Mouse (Mus musculus) midbrain, embryonic 14.5 days (tissue): Measurements from ENCODE around the gene Tead1. TPM values are rescaled to one million over a fixed set of nuclear protein-coding genes. Genes with fewer than 3 reads are reported as not detected.

ENCODE experiments used
- ATAC-seq: fragments of 200-750 bp; cut with Nextera tagmentation; 2 replicates; pipeline ENCODE4 v1.8.0; 2017; ENCODE audit warnings: moderate number of reproducible peaks, moderate library complexity; ENCODE audit not compliant: low FRiP score, low TSS enrichment
- DNase-seq: peaks from one replicate; pipeline ENCODE4 v3.0.0-alpha.2; 2015
- H3K27ac ChIP-seq: fragments of 300-500 bp; sonication (generic); replicated peaks from 2 replicates; pipeline ENCODE4 v1.5.1; 2014; ENCODE audit warnings: mild to moderate bottlenecking, low read depth, low read length, moderate library complexity
- H3K27me3 ChIP-seq: fragments of 300-500 bp; sonication (generic); 2 replicates; pipeline ENCODE4 v1.6.1; 2014; ENCODE audit warnings: low read length, control low read depth, mixed read lengths; ENCODE audit not compliant: control insufficient read depth, insufficient read depth
- H3K36me3 ChIP-seq: fragments of 300-500 bp; sonication (generic); 2 replicates; pipeline ENCODE4 v1.6.1; 2014; ENCODE audit warnings: low read length, control low read depth; ENCODE audit not compliant: control insufficient read depth, insufficient read depth
- H3K4me1 ChIP-seq: fragments of 300-500 bp; sonication (generic); 2 replicates; pipeline ENCODE4 v1.6.1; 2014; ENCODE audit warnings: mild to moderate bottlenecking, antibody characterized with exemption, low read length, control low read depth; ENCODE audit not compliant: control insufficient read depth, insufficient read depth
- H3K4me2 ChIP-seq: fragments of 300-500 bp; sonication (generic); 2 replicates; pipeline ENCODE4 v1.6.1; 2014; ENCODE audit warnings: mild to moderate bottlenecking, low read length, moderate library complexity
- H3K4me3 ChIP-seq: fragments of 300-500 bp; sonication (generic); replicated peaks from 2 replicates; pipeline ENCODE4 v1.5.1; 2014; ENCODE audit warnings: low read depth, low read length
- H3K9ac ChIP-seq: fragments of 300-500 bp; sonication (generic); replicated peaks from 2 replicates; pipeline ENCODE4 v1.6.1; 2014; ENCODE audit warnings: mild to moderate bottlenecking, low read length, moderate library complexity
- H3K9me3 ChIP-seq: fragments of 300-500 bp; sonication (generic); 2 replicates; pipeline ENCODE4 v1.6.1; 2016; ENCODE audit warnings: low read length, control low read depth, mixed read lengths; ENCODE audit not compliant: control insufficient read depth
- WGBS: fragments of 180-500 bp; shearing (Covaris S2); extraction: QIAGEN DNeasy Blood & Tissue Kit; methylation state at CpG from one replicate; pipeline ENCODE4 v1.1.7; 2014; 5-methylcytosine and 5-hydroxymethylcytosine counted together
- polyA plus RNA-seq: library from polyadenylated mRNA; unstranded; fragments of >200 nt; fragmentation: Nextera tagmentation; extraction: Ambion mirVana; gene quantifications from 2 replicates; pipeline ENCODE4 v1.2.1, GENCODE M21; 2014

Tead1 gene
- polyA plus RNA-seq, 1 experiment from 2014 or later: 10.7 TPM

- 3% methylated on average over 1 of the region's 2 CpGs for WGBS
- ATAC-seq (no peak), DNase-seq (peak; percentile 39)
- Histone ChIP-seq H3K4me2 (no peak overlapping the region), H3K36me3 (no peaks in the 10 kb centered on the region), H3K27me3 (no peaks in the 10 kb centered on the region), H3K4me3 (no peak overlapping the region), H3K9ac (no peak overlapping the region), H3K4me1 (peaks cover 11% of the 10 kb centered on the region), H3K27ac (peak overlapping the region; percentile 37; the same call in 1 of the 2 replicates), H3K9me3 (no peaks in the 10 kb centered on the region)
These were observed 115.4 kb downstream of the Tead1 start for GRCm38 (mm10) chr7:112794481-112794880.

- Histone ChIP-seq H3K4me2 (no peak overlapping the region), H3K4me3 (no peak overlapping the region), H3K27me3 (no peaks in the 10 kb centered on the region), H3K36me3 (no peaks in the 10 kb centered on the region), H3K9me3 (no peaks in the 10 kb centered on the region), H3K4me1 (peaks cover 11% of the 10 kb centered on the region), H3K9ac (no peak overlapping the region), H3K27ac (no peak overlapping the region)
- ATAC-seq (no peak), DNase-seq (no peak)
- WGBS: 77% methylated on average over 8 of the region's 8 CpGs
These were observed 118.6 kb downstream of the Tead1 start for GRCm38 (mm10) chr7:112797526-112798321.

GRCm38 (mm10) chr7:112801706-112802105, 122.6 kb downstream of the Tead1 start:
- Histone ChIP-seq H3K36me3 (no peaks in the 10 kb centered on the region), H3K9ac (no peak overlapping the region), H3K4me2 (no peak overlapping the region), H3K4me1 (peaks cover 7% of the 10 kb centered on the region), H3K4me3 (no peak overlapping the region), H3K27me3 (no peaks in the 10 kb centered on the region), H3K27ac (no peak overlapping the region), H3K9me3 (no peaks in the 10 kb centered on the region)
- no peak for ATAC-seq
- no peak for DNase-seq
- 53% methylated on average over 8 of the region's 8 CpGs for WGBS

- Histone ChIP-seq H3K36me3 (no peaks in the 10 kb centered on the region), H3K9me3 (no peaks in the 10 kb centered on the region), H3K27ac (peak overlapping the region; percentile 20; the same call in 1 of the 2 replicates), H3K27me3 (no peaks in the 10 kb centered on the region), H3K4me2 (peak overlapping the region; percentile 37), H3K9ac (no peak overlapping the region), H3K4me3 (no peak overlapping the region), H3K4me1 (peaks cover 30% of the 10 kb centered on the region)
- DNase-seq (no peak), ATAC-seq (no peak)
- WGBS: 48% methylated on average over 2 of the region's 2 CpGs
These were observed 127.7 kb downstream of the Tead1 start for GRCm38 (mm10) chr7:112806718-112807400.

GRCm38 (mm10) chr7:112807401-112807751, 128.3 kb downstream of the Tead1 start:
- Histone ChIP-seq H3K4me3 (no peak overlapping the region), H3K27ac (0 out of 2 replicates have a peak overlapping the region, but pooled peaks have one; percentile 20), H3K4me2 (peak overlapping the region; percentile 37), H3K9ac (no peak overlapping the region), H3K36me3 (no peaks in the 10 kb centered on the region), H3K4me1 (peaks cover 30% of the 10 kb centered on the region), H3K27me3 (no peaks in the 10 kb centered on the region), H3K9me3 (no peaks in the 10 kb centered on the region)
- 3% methylated on average over 6 of the region's 6 CpGs for WGBS
- DNase-seq (peak; percentile 54), ATAC-seq (no peak)

GRCm38 (mm10) chr7:112810752-112811151, 131.6 kb downstream of the Tead1 start:
- Histone ChIP-seq H3K9me3 (no peaks in the 10 kb centered on the region), H3K4me1 (peaks cover 33% of the 10 kb centered on the region), H3K27ac (no peak overlapping the region), H3K4me3 (no peak overlapping the region), H3K9ac (no peak overlapping the region), H3K27me3 (no peaks in the 10 kb centered on the region), H3K4me2 (no peak overlapping the region), H3K36me3 (no peaks in the 10 kb centered on the region)
- no peak for ATAC-seq
- WGBS: 45% methylated on average over 7 of the region's 7 CpGs
- peak; percentile 47 for DNase-seq

- no peak overlapping the region for H3K4me3 ChIP-seq
- no peaks in the 10 kb centered on the region for H3K9me3 ChIP-seq
- H3K27ac ChIP-seq: no peak overlapping the region
- H3K4me1 ChIP-seq: peaks cover 21% of the 10 kb centered on the region
- H3K27me3 ChIP-seq: no peaks in the 10 kb centered on the region
- WGBS: 64% methylated on average over 10 of the region's 10 CpGs
- H3K36me3 ChIP-seq: no peaks in the 10 kb centered on the region
- DNase-seq (peak; percentile 55), ATAC-seq (no peak)
- H3K4me2 ChIP-seq: no peak overlapping the region
- no peak overlapping the region for H3K9ac ChIP-seq
These were observed 133.1 kb downstream of the Tead1 start for GRCm38 (mm10) chr7:112812037-112812775.

- 97% methylated on average over 7 of the region's 7 CpGs for WGBS
- ATAC-seq (no peak), DNase-seq (no peak)
- no peak overlapping the region for H3K27ac ChIP-seq
- H3K4me3 ChIP-seq: no peak overlapping the region
- no peaks in the 10 kb centered on the region for H3K9me3 ChIP-seq
- no peaks in the 10 kb centered on the region for H3K27me3 ChIP-seq
- H3K36me3 ChIP-seq: no peaks in the 10 kb centered on the region
- no peak overlapping the region for H3K9ac ChIP-seq
- no peak overlapping the region for H3K4me2 ChIP-seq
- peaks cover 14% of the 10 kb centered on the region for H3K4me1 ChIP-seq
These were observed 134.0 kb downstream of the Tead1 start for GRCm38 (mm10) chr7:112813163-112813562.
